Mouse (Mus musculus) midbrain, embryonic 10.5 days (tissue): ENCODE measurements around the gene Asna1. TPM values are rescaled to one million over a fixed set of nuclear protein-coding genes. Genes with fewer than 3 reads are reported as not detected.

Experiments used
- DNase-seq: peaks from one replicate; pipeline ENCODE4 v3.0.0-alpha.2; 2017; ENCODE audit warnings: low spot score
- H3K27ac ChIP-seq: fragments of 300-500 bp; sonication (generic); replicated peaks from 2 replicates; pipeline ENCODE4 v1.5.1; 2016; ENCODE audit warnings: mild to moderate bottlenecking
- H3K27me3 ChIP-seq: fragments of 300-500 bp; sonication (generic); 2 replicates; pipeline ENCODE4 v1.6.1; 2016; ENCODE audit warnings: low read depth, mild to moderate bottlenecking; ENCODE audit not compliant: poor library complexity, severe bottlenecking
- H3K36me3 ChIP-seq: fragments of 300-500 bp; sonication (generic); 2 replicates; pipeline ENCODE4 v1.6.1; 2016; ENCODE audit warnings: mild to moderate bottlenecking, moderate library complexity
- H3K4me1 ChIP-seq: fragments of 300-500 bp; sonication (generic); 2 replicates; pipeline ENCODE4 v1.6.1; 2016
- H3K4me3 ChIP-seq: fragments of 300-500 bp; sonication (generic); 2 replicates; pipeline ENCODE4 v1.5.1; 2016; ENCODE audit warnings: mild to moderate bottlenecking, moderate library complexity
- H3K9me3 ChIP-seq: fragments of 300-500 bp; sonication (generic); replicated peaks from 2 replicates; pipeline ENCODE4 v1.6.1; 2016; ENCODE audit warnings: mild to moderate bottlenecking
- WGBS: fragments of 180-500 bp; shearing (Covaris S2); methylation state at CpG from one replicate; pipeline ENCODE4 v1.1.7; 2016; 5-methylcytosine and 5-hydroxymethylcytosine counted together
- polyA plus RNA-seq: library from polyadenylated mRNA; unstranded; fragments of >200 nt; fragmentation: Nextera tagmentation; extraction: Ambion mirVana; gene quantifications from 2 replicates; pipeline ENCODE4 v1.2.1, GENCODE M21; 2016

The Asna1 gene
- polyA plus RNA-seq = 160 and 164 TPM in 2 replicates

GRCm38 (mm10) chr8:85025098-85025932, at the start of gene Asna1:
Gene Asna1, minus strand, starts transcription at chr8:85025281.
- H3K27me3 ChIP-seq = no peaks in the 10 kb centered on the region
- peaks cover 57% of the 10 kb centered on the region for H3K36me3 ChIP-seq
- DNase-seq = peak; percentile 88
- WGBS = 7% methylated on average over 30 of the region's 30 CpGs
- H3K4me1 ChIP-seq = peaks cover 44% of the 10 kb centered on the region
- peak within 1 kb of the TSS; percentile 83 for H3K4me3 ChIP-seq
- H3K9me3 ChIP-seq = no peaks in the 10 kb centered on the region
- H3K27ac ChIP-seq = peak within 1 kb of the TSS; percentile 98

GRCm38 (mm10) chr8:85074617-85075016, 49.5 kb upstream of the Asna1 start:
- H3K27ac ChIP-seq = no peak overlapping the region
- H3K4me1 ChIP-seq = peaks cover 34% of the 10 kb centered on the region
- 93% methylated on average over 10 of the region's 10 CpGs for WGBS
- peaks cover 62% of the 10 kb centered on the region for H3K36me3 ChIP-seq
- no peaks in the 10 kb centered on the region for H3K27me3 ChIP-seq
- H3K9me3 ChIP-seq = no peaks in the 10 kb centered on the region
- no peak overlapping the region for H3K4me3 ChIP-seq
- no peak for DNase-seq

GRCm38 (mm10) chr8:85074167-85074566, 49.1 kb upstream of the Asna1 start:
- Histone ChIP-seq H3K9me3 (no peaks in the 10 kb centered on the region), H3K4me1 (peaks cover 30% of the 10 kb centered on the region), H3K36me3 (peaks cover 59% of the 10 kb centered on the region), H3K4me3 (no peak overlapping the region), H3K27ac (no peak overlapping the region), H3K27me3 (no peaks in the 10 kb centered on the region)
- WGBS = 90% methylated on average over 10 of the region's 10 CpGs
- DNase-seq = no peak

- Histone ChIP-seq H3K4me3 (peak overlapping the region; percentile 95; the same call in 1 of the 2 replicates), H3K4me1 (peaks cover 28% of the 10 kb centered on the region), H3K36me3 (peaks cover 51% of the 10 kb centered on the region), H3K27ac (no peak overlapping the region), H3K27me3 (no peaks in the 10 kb centered on the region), H3K9me3 (no peaks in the 10 kb centered on the region)
- WGBS = 93% methylated on average over 15 of the region's 15 CpGs
- no peak for DNase-seq
These were observed 48.0 kb upstream of the Asna1 start for GRCm38 (mm10) chr8:85073041-85073612.

GRCm38 (mm10) chr8:85072364-85072929, 47.4 kb upstream of the Asna1 start:
- no peak for DNase-seq
- Histone ChIP-seq H3K27ac (peak overlapping the region; percentile 96), H3K27me3 (no peaks in the 10 kb centered on the region), H3K9me3 (no peaks in the 10 kb centered on the region), H3K4me1 (peaks cover 28% of the 10 kb centered on the region), H3K36me3 (peaks cover 52% of the 10 kb centered on the region), H3K4me3 (peak overlapping the region; percentile 95)
- WGBS = 45% methylated on average over 9 of the region's 9 CpGs

- peak; percentile 92 for DNase-seq
- H3K4me1 ChIP-seq = peaks cover 28% of the 10 kb centered on the region
- H3K4me3 ChIP-seq = peak within 1 kb of the TSS; percentile 95
- WGBS = under 1% methylated on average over 68 of the region's 68 CpGs
- no peaks in the 10 kb centered on the region for H3K27me3 ChIP-seq
- peaks cover 54% of the 10 kb centered on the region for H3K36me3 ChIP-seq
- H3K27ac ChIP-seq = peak within 1 kb of the TSS; percentile 96
- H3K9me3 ChIP-seq = no peaks in the 10 kb centered on the region
These were observed 46.6 kb upstream of the Asna1 start, which contains the start of gene Dhps for GRCm38 (mm10) chr8:85071514-85072281. Gene Dhps, plus strand, starts transcription at chr8:85071757.

GRCm38 (mm10) chr8:85071041-85071440, 46.0 kb upstream of the Asna1 start:
- H3K4me1 ChIP-seq = peaks cover 27% of the 10 kb centered on the region
- peak overlapping the region; percentile 96 for H3K27ac ChIP-seq
- peak overlapping the region; percentile 95 for H3K4me3 ChIP-seq
- peaks cover 54% of the 10 kb centered on the region for H3K36me3 ChIP-seq
- DNase-seq = no peak
- H3K9me3 ChIP-seq = no peaks in the 10 kb centered on the region
- 87% methylated on average over 5 of the region's 5 CpGs for WGBS
- no peaks in the 10 kb centered on the region for H3K27me3 ChIP-seq

GRCm38 (mm10) chr8:85067982-85068381, 42.9 kb upstream of the Asna1 start, which contains the start of gene Gm5741:
Gene Gm5741, minus strand, starts transcription at chr8:85067982.
- Histone ChIP-seq H3K27ac (no peak within 1 kb of the TSS), H3K27me3 (no peaks in the 10 kb centered on the region), H3K9me3 (no peaks in the 10 kb centered on the region), H3K4me3 (no peak within 1 kb of the TSS), H3K36me3 (peaks cover 45% of the 10 kb centered on the region), H3K4me1 (peaks cover 20% of the 10 kb centered on the region)
- no peak for DNase-seq

GRCm38 (mm10) chr8:85067155-85067554, 42.1 kb upstream of the Asna1 start:
- no peak for DNase-seq
- WGBS = 93% methylated on average over 2 of the region's 2 CpGs
- Histone ChIP-seq H3K9me3 (no peaks in the 10 kb centered on the region), H3K4me3 (no peak overlapping the region), H3K36me3 (peaks cover 52% of the 10 kb centered on the region), H3K4me1 (peaks cover 12% of the 10 kb centered on the region), H3K27ac (no peak overlapping the region), H3K27me3 (no peaks in the 10 kb centered on the region)

- no peaks in the 10 kb centered on the region for H3K9me3 ChIP-seq
- peaks cover 55% of the 10 kb centered on the region for H3K36me3 ChIP-seq
- H3K4me1 ChIP-seq = peaks cover 17% of the 10 kb centered on the region
- DNase-seq = no peak
- no peaks in the 10 kb centered on the region for H3K27me3 ChIP-seq
- no peak overlapping the region for H3K27ac ChIP-seq
- 51% methylated on average over 2 of the region's 2 CpGs for WGBS
- no peak overlapping the region for H3K4me3 ChIP-seq
These were observed 40.1 kb upstream of the Asna1 start for GRCm38 (mm10) chr8:85065213-85065612.

GRCm38 (mm10) chr8:85062603-85063002, 37.5 kb upstream of the Asna1 start:
- Histone ChIP-seq H3K4me1 (peaks cover 20% of the 10 kb centered on the region), H3K27ac (no peak overlapping the region), H3K9me3 (no peaks in the 10 kb centered on the region), H3K36me3 (peaks cover 48% of the 10 kb centered on the region), H3K4me3 (no peak overlapping the region), H3K27me3 (no peaks in the 10 kb centered on the region)
- DNase-seq = no peak
- 97% methylated on average over 4 of the region's 4 CpGs for WGBS

- Histone ChIP-seq H3K27ac (peak within 1 kb of the TSS; percentile 78), H3K36me3 (peaks cover 46% of the 10 kb centered on the region), H3K4me1 (peaks cover 20% of the 10 kb centered on the region), H3K9me3 (no peaks in the 10 kb centered on the region), H3K27me3 (no peaks in the 10 kb centered on the region), H3K4me3 (peak within 1 kb of the TSS; percentile 93)
- under 1% methylated on average over 53 of the region's 53 CpGs for WGBS
- peak; percentile 90 for DNase-seq
These were observed 35.0 kb upstream of the Asna1 start, which contains the start of gene Fbxw9 for GRCm38 (mm10) chr8:85059879-85060616. Gene Fbxw9, plus strand, starts transcription at chr8:85060055.
